Mouse (Mus musculus): Measurements from ENCODE around the gene Kpna3. TPM values are rescaled to one million over a fixed set of nuclear protein-coding genes. Genes with fewer than 3 reads are reported as not detected.

The Kpna3 gene
- polyA plus RNA-seq, 1 experiment from 2014 or later, result 26.2 TPM

DNA sequence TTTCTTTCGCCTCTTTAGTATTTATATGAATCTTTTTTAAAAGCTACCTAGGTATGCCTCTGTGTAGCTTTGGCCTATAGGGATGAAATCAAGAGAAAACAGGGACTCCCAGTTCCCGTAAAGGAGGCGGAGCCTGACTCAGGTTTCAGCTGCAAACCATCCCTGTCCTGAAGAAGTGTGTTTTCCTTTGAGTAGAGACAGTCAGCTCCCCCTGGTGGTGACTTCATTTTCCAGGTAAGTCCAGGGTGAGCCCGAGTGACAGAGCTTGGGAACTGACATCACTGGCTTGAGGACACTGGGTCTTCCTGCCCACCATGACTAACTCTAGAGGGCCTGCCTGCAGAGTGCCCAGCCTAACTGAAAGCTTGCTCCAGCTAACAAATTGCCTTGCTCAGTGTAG lies 122.8 kb downstream of the Kpna3 start:
- no peaks in the 10 kb centered on the region for H3K36me3 ChIP-seq
- no peaks in the 10 kb centered on the region for H3K4me1 ChIP-seq (replicated peaks)
- no peak overlapping the region for H3K27ac ChIP-seq
- no peaks in the 10 kb centered on the region for H3K27me3 ChIP-seq
- WGBS, result 31% methylated on average over 4 of the region's 4 CpGs
- no peak overlapping the region for H3K9ac ChIP-seq
- no peak overlapping the region for H3K4me3 ChIP-seq
- no peaks in the 10 kb centered on the region for H3K9me3 ChIP-seq (replicated peaks)
- no peak overlapping the region for H3K4me2 ChIP-seq
- ATAC-seq (replicated peaks; ENCODE audit: insufficient number of reproducible peaks, insufficient read depth, low FRiP score, low read depth), result no peak

Other genes with a start within 250 kb of the Kpna3 start
- gene Sgcg, start 181.4 kb downstream of the Kpna3 start, polyA plus RNA-seq (2015; fragmentation: Nextera tagmentation; extraction: Ambion mirVana), result 51.0 and 59.1 TPM in 2 replicates
- gene Arl11, start 130.1 kb downstream of the Kpna3 start, polyA plus RNA-seq (2015; fragmentation: Nextera tagmentation; extraction: Ambion mirVana), result 0.53 and 1.3 TPM in 2 replicates
- 4.1 and 4.7 TPM in 2 replicates for gene Ebpl, start 79.4 kb downstream of the Kpna3 start, polyA plus RNA-seq (2015; fragmentation: Nextera tagmentation; extraction: Ambion mirVana)
- gene Spryd7, start 117.0 kb upstream of the Kpna3 start, polyA plus RNA-seq (2015; fragmentation: Nextera tagmentation; extraction: Ambion mirVana), result 23.1 and 24.5 TPM in 2 replicates
- 12.7 and 14.1 TPM in 2 replicates for gene Trim13, start 158.4 kb upstream of the Kpna3 start, polyA plus RNA-seq (2015; fragmentation: Nextera tagmentation; extraction: Ambion mirVana)
- gene Kcnrg, start 167.6 kb upstream of the Kpna3 start, polyA plus RNA-seq (2015; fragmentation: Nextera tagmentation; extraction: Ambion mirVana), result 0.28 and 0.47 TPM in 2 replicates

Measured in heart, embryonic 15.5 days (tissue).